Mouse (Mus musculus) heart, postnatal 0 days (tissue): ENCODE measurements around the gene Gpr1.

Experiments
- CTCF ChIP-seq: IDR thresholded peaks from 2 replicates; pipeline ENCODE4 v1.5.1; 2016; ENCODE audit warnings: antibody characterized with exemption, control low read depth, low read depth
- EP300 ChIP-seq: IDR thresholded peaks from 2 replicates; pipeline ENCODE4 v1.6.1; 2016; ENCODE audit warnings: antibody characterized with exemption, low read depth

- no peak for TF ChIP-seq CTCF
- TF ChIP-seq EP300: no peak
Measured at GRCm38 (mm10) chr1:63203471-63203870, 10.9 kb downstream of the Gpr1 start.
